11 mouse cellular contexts compared by ENCODE assay signal in genomic region chr11:115171125-115171524, GRCm38 (mm10). TPM values are rescaled to one million over a fixed set of nuclear protein-coding genes. Genes with fewer than 3 reads are reported as not detected.
DNase-seq lines count a peak whose midpoint lies in the region; ATAC-seq and TF ChIP-seq lines count a peak whose summit lies in the region.
"Had no signal": no experiment of that assay in that cellular context is flagged by ENCODE, and none has a peak within 500 bp of the region (broad histone marks: within the 10 kb centered on the region; RNA-seq: fewer than 3 reads in every experiment).

No protein-coding gene starts in this region.

- no peak for TF ChIP-seq POLR2A in lung, adult 2 months (IDR thresholded peaks at IDR 0.05; ENCODE audit: borderline replicate concordance, extremely low read depth, low read depth, low read length)

- no peak for TF ChIP-seq CTCF in hindbrain, postnatal 0 days (IDR thresholded peaks at IDR 0.05; ENCODE audit: low read depth)
- no peak for TF ChIP-seq CTCF in lung, adult 2 months (IDR thresholded peaks at IDR 0.05; ENCODE audit: insufficient read depth, low read length)

- H3K27ac ChIP-seq in hindbrain, postnatal 0 days = no peak overlapping the region
- H3K27ac ChIP-seq in hindbrain, embryonic 13.5 days = no peak overlapping the region
- H3K27ac ChIP-seq: left cerebral cortex, adult 2 months; liver, embryonic 12.5 days had no signal

- 42% methylated on average over 8 of the region's 8 CpGs for WGBS in hindbrain, postnatal 0 days
- 46% methylated on average over 8 of the region's 8 CpGs for WGBS in hindbrain, embryonic 13.5 days
- WGBS in lung, adult 2 months = 52% methylated on average over 8 of the region's 8 CpGs

- H3K4me1 ChIP-seq in hindbrain, postnatal 0 days (ENCODE audit: insufficient read depth, low read length) = peaks cover 18% of the 10 kb centered on the region
- peaks cover 53% of the 10 kb centered on the region for H3K4me1 ChIP-seq in hindbrain, embryonic 13.5 days (replicated peaks)
- peaks cover 16% of the 10 kb centered on the region for H3K4me1 ChIP-seq in lung, adult 2 months (ENCODE audit: control insufficient read depth, insufficient read depth, low read length)

- no peak for ATAC-seq in hindbrain, postnatal 0 days
- no peak for ATAC-seq in hindbrain, embryonic 13.5 days (ENCODE audit: low FRiP score)
- ATAC-seq: liver, embryonic 12.5 days had no signal

- H3K9ac ChIP-seq in hindbrain, postnatal 0 days (replicated peaks; ENCODE audit: low read length) = no peak overlapping the region
- H3K9ac ChIP-seq in hindbrain, embryonic 13.5 days = no peak overlapping the region
- H3K9ac ChIP-seq: liver, embryonic 12.5 days had no signal

- no peaks in the 10 kb centered on the region for H3K36me3 ChIP-seq in hindbrain, postnatal 0 days (ENCODE audit: insufficient read depth, low read length)
- H3K36me3 ChIP-seq in hindbrain, embryonic 13.5 days = no peaks in the 10 kb centered on the region

- H3K4me2 ChIP-seq in hindbrain, postnatal 0 days (ENCODE audit: low read depth, low read length) = 0 out of 2 replicates have a peak overlapping the region, but pooled peaks have one; percentile 7
- H3K4me2 ChIP-seq in hindbrain, embryonic 13.5 days = no peak overlapping the region
- H3K4me2 ChIP-seq: liver, embryonic 12.5 days had no signal

- no peak overlapping the region for H3K4me3 ChIP-seq in hindbrain, postnatal 0 days (ENCODE audit: low read length)
- no peak overlapping the region for H3K4me3 ChIP-seq in hindbrain, embryonic 13.5 days
- no peak overlapping the region for H3K4me3 ChIP-seq in lung, adult 2 months (replicated peaks; ENCODE audit: extremely low read depth, low read depth, low read length)
- H3K4me3 ChIP-seq: erythroblast, embryonic 14.5 days; left cerebral cortex, adult 2 months; liver, embryonic 12.5 days; myocyte had no signal

- no peaks in the 10 kb centered on the region for H3K9me3 ChIP-seq in hindbrain, postnatal 0 days (ENCODE audit: low read length)
- no peaks in the 10 kb centered on the region for H3K9me3 ChIP-seq in hindbrain, embryonic 13.5 days
- H3K9me3 ChIP-seq: liver, embryonic 12.5 days had no signal

- no peak for DNase-seq in hindbrain, postnatal 0 days (ENCODE audit: low spot score)
- DNase-seq in brain, adult 2 months (ENCODE audit: low read depth, low spot score) = peak; percentile 62
- peak; percentile 60 to 71 for DNase-seq in cerebellum, postnatal 36 days
- peak; percentile 86 to 88 for DNase-seq in kidney, postnatal 36 days
- DNase-seq in lung, adult 2 months = no peak
- DNase-seq in thymus, postnatal 25 days = no peak

- no peaks in the 10 kb centered on the region for H3K27me3 ChIP-seq in hindbrain, postnatal 0 days (ENCODE audit: insufficient read depth, low read length)
- H3K27me3 ChIP-seq in hindbrain, embryonic 13.5 days = peaks cover 45% of the 10 kb centered on the region
- H3K27me3 ChIP-seq: liver, embryonic 12.5 days had no signal

RNA-seq across cellular contexts. Expression of gene Slc9a3r1, which starts 8.0 kb away (rescaled TPM):
- total RNA-seq in hindbrain, postnatal 0 days (2014; rRNA removed) = 72.6 and 76.9 TPM in 2 replicates
- 91.8 and 98.2 TPM in 2 replicates for polyA plus RNA-seq in hindbrain, postnatal 0 days (2015; fragmentation: Nextera tagmentation; extraction: Ambion mirVana)
- 42.2 and 55.2 TPM in 2 replicates for polyA plus RNA-seq in hindbrain, embryonic 13.5 days (2015; fragmentation: Nextera tagmentation; extraction: Ambion mirVana)
- polyA plus RNA-seq in lung, adult 2 months (2012; rRNA removed) = 46.8 and 60.1 TPM in 2 replicates

RNA-seq across cellular contexts. Expression of gene Tmem104, which starts 16.2 kb away (rescaled TPM):
- total RNA-seq in hindbrain, postnatal 0 days (2014; rRNA removed) = 6.4 and 11.1 TPM in 2 replicates
- 10.1 and 13.5 TPM in 2 replicates for polyA plus RNA-seq in hindbrain, postnatal 0 days (2015; fragmentation: Nextera tagmentation; extraction: Ambion mirVana)
- polyA plus RNA-seq in hindbrain, embryonic 13.5 days (2015; fragmentation: Nextera tagmentation; extraction: Ambion mirVana) = 11.2 and 12.1 TPM in 2 replicates
- polyA plus RNA-seq in lung, adult 2 months (2012; rRNA removed) = 19.1 and 21.6 TPM in 2 replicates

RNA-seq across cellular contexts. Expression of gene Nat9, which starts 16.5 kb away (rescaled TPM):
- total RNA-seq in hindbrain, postnatal 0 days (2014; rRNA removed) = 17.3 and 27.8 TPM in 2 replicates
- 17.3 and 22.2 TPM in 2 replicates for polyA plus RNA-seq in hindbrain, postnatal 0 days (2015; fragmentation: Nextera tagmentation; extraction: Ambion mirVana)
- 21.5 and 22.0 TPM in 2 replicates for polyA plus RNA-seq in hindbrain, embryonic 13.5 days (2015; fragmentation: Nextera tagmentation; extraction: Ambion mirVana)
- polyA plus RNA-seq in lung, adult 2 months (2012; rRNA removed) = 18.8 and 26.4 TPM in 2 replicates

RNA-seq across cellular contexts. Expression of gene Cd300lf, which starts 37.3 kb away (rescaled TPM):
- total RNA-seq in hindbrain, postnatal 0 days (2014; rRNA removed) = not detected in 2 replicates
- 0.23 and 0.37 TPM in 2 replicates for polyA plus RNA-seq in hindbrain, postnatal 0 days (2015; fragmentation: Nextera tagmentation; extraction: Ambion mirVana)
- 0.12 and 0.27 TPM in 2 replicates for polyA plus RNA-seq in hindbrain, embryonic 13.5 days (2015; fragmentation: Nextera tagmentation; extraction: Ambion mirVana)
- 12.2 and 20.6 TPM in 2 replicates for polyA plus RNA-seq in lung, adult 2 months (2012; rRNA removed)
- polyA plus RNA-seq: erythroblast, embryonic 14.5 days; myocyte had no signal

Comparison
In these comparisons a context has a peak if more than half of its experiments do, and no peak if none do; other contexts are left out.
1. DNase-seq: peak in brain, adult 2 months (single experiment), cerebellum, postnatal 36 days (2 of 2) and kidney, postnatal 36 days (2 of 2); none in hindbrain, postnatal 0 days (single experiment), lung, adult 2 months (single experiment) and thymus, postnatal 25 days (single experiment).